7 mouse cellular contexts compared by ENCODE assay signal in the genomic region with DNA sequence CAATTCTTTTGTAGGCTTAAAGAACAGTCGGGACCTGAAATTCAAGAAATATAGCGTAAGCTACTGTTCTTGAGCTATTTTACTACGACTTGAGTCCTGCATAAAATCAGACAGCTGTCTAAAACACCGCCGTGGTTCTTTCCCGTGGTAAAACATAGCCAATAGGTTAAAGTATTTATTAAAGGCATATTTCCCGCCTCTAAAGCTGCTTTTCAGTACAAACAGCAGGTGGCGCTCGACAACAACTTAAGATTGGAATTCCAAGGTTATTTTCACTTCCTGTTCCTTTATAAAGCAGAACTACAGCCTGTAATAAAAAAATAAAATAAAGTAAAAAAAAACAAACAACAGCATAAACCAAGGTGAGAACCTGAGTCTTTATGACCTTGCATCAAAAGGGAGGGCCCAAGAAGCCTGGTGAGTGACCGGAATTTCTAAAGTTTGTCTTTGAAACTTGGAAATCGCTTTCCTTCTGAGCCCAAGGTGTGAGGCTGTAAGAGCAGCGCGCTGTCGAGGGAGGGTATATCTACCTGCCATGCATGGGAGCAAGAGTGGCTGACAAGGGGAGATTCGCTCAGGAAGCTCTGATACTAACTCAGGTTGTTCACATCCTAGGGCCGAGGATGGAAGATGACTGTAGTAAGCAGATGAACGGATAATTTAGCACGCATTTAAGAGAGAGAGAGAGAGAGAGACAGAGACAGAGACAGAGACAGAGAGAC. TPM values are rescaled to one million over a fixed set of nuclear protein-coding genes. Genes with fewer than 3 reads are reported as not detected.
A peak's percentile ranks its signal among the peaks of the same experiment; 100 is the strongest.
DNase-seq lines count a peak whose midpoint lies in the region; ATAC-seq and TF ChIP-seq lines count a peak whose summit lies in the region.

No protein-coding gene starts in this region.

- intact Hi-C loops in gastrocnemius, postnatal 14 days (cut with DNase I; ENCODE audit: low total_unique reads) = loop anchor here (2.0 kb wide), 1 partner anchor 101 kb away; no protein-coding TSS in a partner anchor
- intact Hi-C loops in left cerebral cortex, adult 2 months (cut with DNase I) = loop anchor here (1.0 to 10.0 kb wide), 5 partner anchors 74 to 905 kb away; no protein-coding TSS in a partner anchor

- no peak overlapping the region for H3K4me3 ChIP-seq in left cerebral cortex, adult 2 months

- TF ChIP-seq CTCF in left cerebral cortex, adult 2 months (IDR thresholded peaks at IDR 0.05) = peak; percentile 85

- H3K27ac ChIP-seq in left cerebral cortex, adult 2 months = no peak overlapping the region

- peak; percentile 86 for DNase-seq in adipocyte (ENCODE audit: low spot score)
- peak; percentile 46 to 64 for DNase-seq in cerebellum, postnatal 4 days (ENCODE audit: low spot score in 2 of 2)
- DNase-seq in gastrocnemius, postnatal 14 days = peak; percentile 54
- DNase-seq in left cerebral cortex, adult 2 months (ENCODE audit: extremely low spot score in 1 of 2, low spot score in 2 of 2) = peak; percentile 66 to 75
- peak; percentile 72 for DNase-seq in mesoderm, embryonic 11.5 days (ENCODE audit: low read depth, low spot score)
- peak; percentile 55 for DNase-seq in right cerebral cortex, postnatal 25 days

- ATAC-seq in inflammation-experienced regulatory T-cells, adult 6 months = peak; percentile 20

RNA-seq across cellular contexts. Expression of a gene that starts 26.4 kb away (rescaled TPM):
- not detected for total RNA-seq in gastrocnemius, postnatal 14 days (2021)
- not detected for polyA plus RNA-seq in inflammation-experienced regulatory T-cells, adult 6 months (2017; shearing (Covaris generic))
- 10 to 100 TPM; 41.1 to 42.5 TPM for total RNA-seq in left cerebral cortex, adult 2 months (2021)

RNA-seq across cellular contexts. Expression of a gene that starts 58.3 kb away (rescaled TPM):
- 10 to 100 TPM; 16.7 to 26.8 TPM for total RNA-seq in gastrocnemius, postnatal 14 days (2021)
- 1 to 10 TPM in 1 of 3 experiments, under 1 TPM in 1, not detected in 1; 0.39 to 2.6 TPM for polyA plus RNA-seq in inflammation-experienced regulatory T-cells, adult 6 months (2017; shearing (Covaris generic))
- 10 to 100 TPM in 1 of 2 experiments, 1 to 10 TPM in 1; 9.8 to 13.9 TPM for total RNA-seq in left cerebral cortex, adult 2 months (2021)

Comparison
In these comparisons a context has a peak if more than half of its experiments do, and no peak if none do; other contexts are left out.
1. RNA of a gene that starts 26.4 kb away (total RNA-seq): 41.1 to 42.5 TPM in left cerebral cortex, adult 2 months; not detected in gastrocnemius, postnatal 14 days; every median in the first group is over 10 times any median in the second.
2. Peak in every context shown above with its lines, with median percentiles within 50 percentile points of each other: DNase-seq.